Comparison of ENCODE assay signal across 8 mouse cellular contexts in the genomic region with DNA sequence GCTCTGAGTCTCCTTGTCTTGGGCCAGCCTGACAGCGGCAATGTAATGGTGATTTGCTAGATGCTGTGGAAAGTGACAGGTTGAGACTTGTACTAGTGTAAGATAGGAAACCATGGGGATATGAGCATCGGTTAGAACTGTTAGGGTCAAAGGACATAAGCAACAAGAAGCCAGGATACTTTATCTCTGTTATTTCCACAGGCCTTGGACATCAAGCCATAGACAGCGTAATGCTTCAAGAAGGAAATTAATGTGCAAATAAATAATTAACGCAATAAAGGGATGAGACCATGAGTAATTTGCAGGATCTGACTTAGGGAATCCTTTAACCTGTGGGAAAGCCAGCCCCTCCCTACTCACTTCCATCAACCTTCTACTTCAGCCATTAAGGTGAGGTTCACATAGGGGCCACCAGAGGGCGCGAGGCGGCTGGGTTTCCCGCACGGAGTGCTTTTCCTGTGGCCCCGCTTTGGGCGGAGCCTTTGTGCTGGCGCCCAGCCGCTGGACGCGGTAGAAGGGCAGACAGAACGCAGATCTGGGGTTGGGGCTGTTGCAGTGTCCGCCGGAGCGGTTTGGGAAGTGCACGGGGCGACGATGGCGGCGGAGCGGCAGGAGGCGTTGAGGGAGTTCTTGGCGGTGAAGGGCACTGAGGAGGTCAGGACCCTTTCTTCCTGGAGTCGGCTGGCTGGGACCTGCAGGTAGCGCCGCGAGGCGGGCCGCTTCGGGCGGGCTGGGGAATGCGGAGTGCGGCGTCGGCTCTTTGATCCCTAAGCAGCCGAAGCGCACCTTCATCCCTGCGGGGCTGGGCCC.
DNase-seq lines count a peak whose midpoint lies in the region; TF ChIP-seq lines count a peak whose summit lies in the region.

No protein-coding gene starts in this region.

- no peak overlapping the region for H3K27ac ChIP-seq in cortical plate, adult 2 months (ENCODE audit: insufficient read depth, low read length)
- peak overlapping the region; percentile 76 for H3K27ac ChIP-seq in midbrain, embryonic 10.5 days (replicated peaks)

- DNase-seq in adrenal gland, adult (ENCODE audit: inconsistent age in 2 of 2, low spot score in 1 of 2) = peak; percentile 71 to 85
- peak; percentile 33 to 62 for DNase-seq in gastrocnemius, adult 8-10 months (ENCODE audit: low spot score in 2 of 2)
- DNase-seq in hindlimb bud, embryonic 11.5 days (ENCODE audit: extremely low spot score, low read depth, low spot score) = peak; percentile 69
- peak; percentile 26 to 27 for DNase-seq in left cerebral cortex, postnatal 36 days (ENCODE audit: low spot score in 2 of 2)
- peak; percentile 70 for DNase-seq in midbrain, embryonic 10.5 days (ENCODE audit: low spot score)
- peak; percentile 69 for DNase-seq in skeletal muscle tissue, adult 2 months (ENCODE audit: low read depth, low spot score)
- no peak for DNase-seq in adipocyte (ENCODE audit: low spot score)

- TF ChIP-seq CTCF in cortical plate, adult 2 months (IDR thresholded peaks at IDR 0.05; ENCODE audit: extremely low read depth, insufficient read depth, low read length) = peak; percentile 34

- peak overlapping the region; percentile 28 for H3K4me3 ChIP-seq in cortical plate, adult 2 months (ENCODE audit: insufficient read depth, low read length)
- peak overlapping the region; percentile 58 for H3K4me3 ChIP-seq in midbrain, embryonic 10.5 days

- H3K4me1 ChIP-seq in cortical plate, adult 2 months (ENCODE audit: control insufficient read depth, insufficient read depth, low read length) = no peaks in the 10 kb centered on the region
- H3K4me1 ChIP-seq in midbrain, embryonic 10.5 days = peaks cover 7% of the 10 kb centered on the region

- 0 out of 2 replicates have a peak, but pooled peaks cover 7% of the 10 kb centered on the region for H3K36me3 ChIP-seq in midbrain, embryonic 10.5 days

- no peak for TF ChIP-seq POLR2A in cortical plate, adult 2 months (IDR thresholded peaks at IDR 0.05; ENCODE audit: extremely low read depth, insufficient read depth, low read length)

- peaks cover 61% of the 10 kb centered on the region for H3K9me3 ChIP-seq in midbrain, embryonic 10.5 days (replicated peaks)

- WGBS in midbrain, embryonic 10.5 days = 8% methylated on average over 42 of the region's 42 CpGs

- intact Hi-C loops in left cerebral cortex, postnatal 36 days (cut with DNase I) = no loop called here

- no peaks in the 10 kb centered on the region for H3K27me3 ChIP-seq in midbrain, embryonic 10.5 days (ENCODE audit: low read depth, poor library complexity, severe bottlenecking)
